27 mouse cellular contexts compared by ENCODE assay signal in genomic region chr12:99536426-99536825, GRCm38 (mm10).
"Had no signal": no experiment of that assay in that cellular context is flagged by ENCODE, and none has a peak within 500 bp of the region (broad histone marks: within the 10 kb centered on the region; RNA-seq: fewer than 3 reads in every experiment).

No protein-coding gene starts in this region.

- H3K27me3 ChIP-seq: heart, embryonic 13.5 days; heart, embryonic 15.5 days; hindbrain, embryonic 13.5 days; hindbrain, embryonic 15.5 days; kidney, embryonic 15.5 days; limb, embryonic 13.5 days; limb, embryonic 15.5 days; liver, embryonic 13.5 days had no signal

- H3K4me1 ChIP-seq: heart, embryonic 10.5 days; heart, embryonic 15.5 days; hindbrain, embryonic 13.5 days; hindbrain, embryonic 15.5 days; limb, embryonic 15.5 days had no signal

- H3K4me3 ChIP-seq: gastrocnemius, adult 2 months; heart, embryonic 10.5 days; heart, embryonic 13.5 days; heart, embryonic 15.5 days; hindbrain, embryonic 13.5 days; hindbrain, embryonic 15.5 days; kidney, embryonic 15.5 days; limb, embryonic 13.5 days; limb, embryonic 15.5 days; liver, embryonic 13.5 days had no signal

- DNase-seq: gastrocnemius, adult 2 months; gastrocnemius, postnatal 10 days; gastrocnemius, postnatal 25 days; heart, adult 18-20 months; heart, postnatal 14 days; heart, postnatal 36 days; kidney, adult 11 months; kidney, adult 2 months; kidney, adult 9 months; kidney, postnatal 14 days; kidney, postnatal 36 days; layer of hippocampus, adult 9-11 months; layer of hippocampus, postnatal 36 days; left cerebral cortex, postnatal 4 days; liver, embryonic 13.5 days had no signal

- H3K4me2 ChIP-seq: heart, embryonic 13.5 days; heart, embryonic 15.5 days; hindbrain, embryonic 13.5 days; hindbrain, embryonic 15.5 days; kidney, embryonic 15.5 days; limb, embryonic 13.5 days; limb, embryonic 15.5 days; liver, embryonic 11.5 days; liver, embryonic 13.5 days had no signal

- H3K9ac ChIP-seq: heart, embryonic 13.5 days; heart, embryonic 15.5 days; hindbrain, embryonic 13.5 days; hindbrain, embryonic 15.5 days; kidney, embryonic 15.5 days; limb, embryonic 13.5 days; limb, embryonic 15.5 days; liver, embryonic 13.5 days had no signal

- ATAC-seq: hindbrain, postnatal 0 days; intestine, embryonic 16.5 days had no signal

- H3K36me3 ChIP-seq: heart, embryonic 15.5 days; hindbrain, embryonic 15.5 days had no signal

- H3K27ac ChIP-seq: gastrocnemius, adult 2 months; heart, embryonic 10.5 days; heart, embryonic 13.5 days; heart, embryonic 15.5 days; hindbrain, embryonic 13.5 days; hindbrain, embryonic 15.5 days; hindbrain, postnatal 0 days; kidney, embryonic 15.5 days; kidney, postnatal 0 days; limb, embryonic 13.5 days; limb, embryonic 15.5 days; liver, embryonic 13.5 days had no signal

- H3K9me3 ChIP-seq: heart, embryonic 10.5 days; limb, embryonic 15.5 days had no signal
